Mouse (Mus musculus) embryonic stem cell, embryonic (primary cell): ENCODE data around the gene Ap3b2.

Experiments used
- CTCF ChIA-PET, 4 experiments: fragments of 300-600 bp in 2 of 4; fragments of 350-600 bp in 2 of 4; sonication (Branson Sonifier 250); formaldehyde crosslinking; loops; one replicate each; lab custom pipeline; 2022; ENCODE audit warnings: inconsistent platforms in 2 of 4; lab: Charles Lee
- POLR2A ChIA-PET, 4 experiments: fragments of 300-600 bp in 2 of 4; fragments of 350-600 bp in 2 of 4; sonication (Branson Sonifier 250); formaldehyde crosslinking; loops; one replicate each; lab custom pipeline; 2022; ENCODE audit warnings: antibody characterized with exemption in 4 of 4, inconsistent platforms in 1 of 4; lab: Charles Lee

Ap3b2 gene

GRCm38 (mm10) chr7:81493331-81494021 lies at the start of gene Ap3b2:
Gene Ap3b2 (minus strand): TSS chr7:81493925.
- CTCF ChIA-PET = interaction anchor here in 3 of 4 experiments (0.5 to 1.8 kb wide), 8 partner anchors 9 to 1031 kb away, joined by 3 to 7 read pairs (median 3); no protein-coding TSS in a partner anchor

GRCm38 (mm10) chr7:81542934-81543333 lies 49.2 kb upstream of the Ap3b2 start:
- POLR2A ChIA-PET = interaction anchor here in 2 of 4 experiments (2.0 to 3.0 kb wide), 4 partner anchors 20 to 201 kb away, joined by 4 to 15 read pairs (median 5); partner anchors contain the start of gene Whamm (in 2 of the 2)

More at GRCm38 (mm10) chr7:81493331-81494021, at the start of gene Ap3b2:
- POLR2A ChIA-PET = interaction anchor here (0.6 to 2.6 kb wide), 29 partner anchors 8 to 574 kb away, joined by 3 to 34 read pairs (median 3); partner anchors contain the start of genes Rps17 (in 3 of the 4), Cpeb1 (in 1 of the 4) and Whamm (in 1 of the 4)

GRCm38 (mm10) chr7:81541924-81542524 lies 48.3 kb upstream of the Ap3b2 start:
- ChIA-PET POLR2A (interaction anchor here in 2 of 4 experiments (0.5 to 4.1 kb wide), 14 partner anchors 10 to 378 kb away, joined by 3 to 26 read pairs (median 4); partner anchors contain the start of gene Whamm (in 2 of the 2)), CTCF (interaction anchor here in 1 of 4 experiments (1.4 kb wide), 1 partner anchor 29 kb away, joined by 3 read pairs; the partner anchor contains the start of gene Whamm)

More at GRCm38 (mm10) chr7:81542934-81543333, 49.2 kb upstream of the Ap3b2 start:
- CTCF ChIA-PET = no interaction called here

- POLR2A ChIA-PET = interaction anchor here in 2 of 4 experiments (0.6 to 4.1 kb wide), 19 partner anchors 9 to 331 kb away, joined by 3 to 26 read pairs (median 4); partner anchors contain the start of genes Whamm (in 2 of the 2) and Rps17 (in 1 of the 2)
- CTCF ChIA-PET = interaction anchor here in 3 of 4 experiments (0.5 to 1.4 kb wide), 4 partner anchors 30 to 635 kb away, joined by 3 to 5 read pairs (median 4); partner anchors contain the start of gene Whamm (in 1 of the 3)
These were observed 47.3 kb upstream of the Ap3b2 start for GRCm38 (mm10) chr7:81540999-81541398.

GRCm38 (mm10) chr7:81539565-81539964 lies 45.8 kb upstream of the Ap3b2 start:
- ChIA-PET CTCF (interaction anchor here in 2 of 4 experiments (1.1 to 1.6 kb wide), 2 partner anchors 16 kb away, joined by 3 to 4 read pairs; no protein-coding TSS in a partner anchor), POLR2A (interaction anchor here in 3 of 4 experiments (0.6 to 4.1 kb wide), 12 partner anchors 8 to 650 kb away, joined by 3 to 26 read pairs (median 5); partner anchors contain the start of genes Rps17 (in 2 of the 3), Whamm (in 2 of the 3) and Fsd2 (in 1 of the 3))

GRCm38 (mm10) chr7:81538070-81538675 lies 44.4 kb upstream of the Ap3b2 start:
- CTCF ChIA-PET = interaction anchor here in 1 of 4 experiments (1.6 kb wide), 1 partner anchor 15 kb away, joined by 4 read pairs; no protein-coding TSS in a partner anchor

GRCm38 (mm10) chr7:81536478-81536877 lies 42.8 kb upstream of the Ap3b2 start:
- POLR2A ChIA-PET = interaction anchor here in 3 of 4 experiments (0.7 to 2.4 kb wide), 10 partner anchors 13 to 395 kb away, joined by 3 to 7 read pairs (median 3); no protein-coding TSS in a partner anchor
- CTCF ChIA-PET = interaction anchor here in 1 of 4 experiments (0.7 to 1.7 kb wide), 2 partner anchors 13 to 140 kb away, joined by 4 to 5 read pairs; no protein-coding TSS in a partner anchor

More at GRCm38 (mm10) chr7:81538070-81538675, 44.4 kb upstream of the Ap3b2 start:
- POLR2A ChIA-PET = interaction anchor here in 2 of 4 experiments (0.9 to 4.1 kb wide), 6 partner anchors 10 to 193 kb away, joined by 3 to 26 read pairs (median 6); partner anchors contain the start of genes Rps17 (in 1 of the 2) and Whamm (in 1 of the 2)

- CTCF ChIA-PET = interaction anchor here in 1 of 4 experiments (0.6 to 0.7 kb wide), 2 partner anchors 109 to 377 kb away, joined by 4 read pairs; no protein-coding TSS in a partner anchor
- POLR2A ChIA-PET = interaction anchor here in 3 of 4 experiments (0.7 to 1.8 kb wide), 6 partner anchors 9 to 232 kb away, joined by 3 to 8 read pairs (median 4); partner anchors contain the start of gene Whamm (in 1 of the 3)
These were observed 37.7 kb upstream of the Ap3b2 start for GRCm38 (mm10) chr7:81531462-81531861.

GRCm38 (mm10) chr7:81528918-81529317 lies 35.2 kb upstream of the Ap3b2 start:
- ChIA-PET POLR2A (interaction anchor here in 1 of 4 experiments (1.2 kb wide), 1 partner anchor 73 kb away, joined by 4 read pairs; the partner anchor contains the start of gene Cpeb1), CTCF (interaction anchor here in 1 of 4 experiments (0.5 kb wide), 1 partner anchor 522 kb away, joined by 3 read pairs; no protein-coding TSS in a partner anchor)

GRCm38 (mm10) chr7:81523663-81524017 lies 29.9 kb upstream of the Ap3b2 start:
- CTCF ChIA-PET = interaction anchor here in 3 of 4 experiments (1.0 to 3.7 kb wide), 10 partner anchors 12 to 103 kb away, joined by 3 to 18 read pairs (median 4); partner anchors contain the start of gene Cpeb1 (in 2 of the 3)

GRCm38 (mm10) chr7:81523008-81523662 lies 29.4 kb upstream of the Ap3b2 start:
- CTCF ChIA-PET = interaction anchor here (0.6 to 3.7 kb wide), 16 partner anchors 12 to 239 kb away, joined by 3 to 18 read pairs (median 3); partner anchors contain the start of genes Cpeb1 (in 2 of the 4) and Ramac (in 1 of the 4)
- POLR2A ChIA-PET = interaction anchor here (0.7 to 3.6 kb wide), 55 partner anchors 8 to 690 kb away, joined by 3 to 37 read pairs (median 4); partner anchors contain the start of genes Rps17 (in 3 of the 4), Cpeb1 (in 2 of the 4), Sec11a (in 2 of the 4) and Whamm (in 2 of the 4)

More at GRCm38 (mm10) chr7:81523663-81524017, 29.9 kb upstream of the Ap3b2 start:
- POLR2A ChIA-PET = interaction anchor here (0.7 to 3.6 kb wide), 44 partner anchors 8 to 691 kb away, joined by 3 to 37 read pairs (median 5); partner anchors contain the start of genes Rps17 (in 3 of the 4), Cpeb1 (in 2 of the 4), Sec11a (in 2 of the 4) and Whamm (in 2 of the 4)

GRCm38 (mm10) chr7:81516154-81517030 lies 22.7 kb upstream of the Ap3b2 start:
- ChIA-PET CTCF (interaction anchor here in 1 of 4 experiments (0.7 kb wide), 1 partner anchor 529 kb away, joined by 4 read pairs; no protein-coding TSS in a partner anchor), POLR2A (interaction anchor here in 2 of 4 experiments (0.6 to 1.5 kb wide), 7 partner anchors 35 to 177 kb away, joined by 3 to 7 read pairs (median 3); no protein-coding TSS in a partner anchor)

- POLR2A ChIA-PET = interaction anchor here in 3 of 4 experiments (0.6 to 2.1 kb wide), 15 partner anchors 8 to 236 kb away, joined by 3 to 7 read pairs (median 3); no protein-coding TSS in a partner anchor
These were observed 21.3 kb upstream of the Ap3b2 start for GRCm38 (mm10) chr7:81514906-81515590.

GRCm38 (mm10) chr7:81501050-81501449 lies 7.3 kb upstream of the Ap3b2 start:
- ChIA-PET POLR2A (interaction anchor here in 2 of 4 experiments (0.7 to 1.4 kb wide), 5 partner anchors 8 to 44 kb away, joined by 3 to 6 read pairs (median 3); no protein-coding TSS in a partner anchor), CTCF (interaction anchor here in 1 of 4 experiments (0.8 kb wide), 1 partner anchor 10 kb away, joined by 3 read pairs; no protein-coding TSS in a partner anchor)

More at GRCm38 (mm10) chr7:81514906-81515590, 21.3 kb upstream of the Ap3b2 start:
- CTCF ChIA-PET = interaction anchor here in 1 of 4 experiments (0.6 to 1.2 kb wide), 3 partner anchors 50 to 1396 kb away, joined by 3 read pairs; partner anchors contain the start of gene Cpeb1
